Mouse (Mus musculus) embryonic fibroblast, embryonic 13.5 days (primary cell): ENCODE data around the gene Gm10382. TPM values are rescaled to one million over a fixed set of nuclear protein-coding genes. Genes with fewer than 3 reads are reported as not detected.
"Not testable (repeated sequence)": the region's sequence is repeated elsewhere in the genome, so short reads cannot be mapped to it uniquely, and the experiment has no call there.

Experiments
- H3K27ac ChIP-seq: 2 replicates; pipeline ENCODE4 v1.5.1; 2012; ENCODE audit warnings: low read length, control low read depth, inconsistent platforms; ENCODE audit not compliant: insufficient read depth
- H3K4me1 ChIP-seq: 2 replicates; pipeline ENCODE4 v1.6.1; 2011; ENCODE audit warnings: low read length; ENCODE audit not compliant: control insufficient read depth, insufficient read depth
- H3K4me3 ChIP-seq: 2 replicates; pipeline ENCODE4 v1.5.1; 2011; ENCODE audit warnings: mild to moderate bottlenecking, control low read depth, low read length; ENCODE audit not compliant: insufficient read depth
- CTCF ChIP-seq: IDR thresholded peaks from 2 replicates; pipeline ENCODE4 v1.5.1; 2011; ENCODE audit warnings: mild to moderate bottlenecking, control low read depth, low read length, moderate library complexity, borderline replicate concordance; ENCODE audit not compliant: insufficient read depth
- POLR2A ChIP-seq: IDR thresholded peaks from 2 replicates; pipeline ENCODE4 v1.6.1; 2011; ENCODE audit warnings: low read depth, mild to moderate bottlenecking, control low read depth, low read length, moderate library complexity
- polyA plus RNA-seq: library from polyadenylated mRNA; stranded (reverse); fragments of >200 nt; gene quantifications from 2 replicates; pipeline ENCODE4 v1.2.4, GENCODE M21; 2011; ENCODE audit warnings: low read depth; ENCODE audit not compliant: missing spikeins, insufficient read length

The Gm10382 gene
- polyA plus RNA-seq, 1 experiment = not detected

- Histone ChIP-seq H3K4me1 (peaks cover 4% of the 10 kb centered on the region; the same call in 1 of the 2 replicates), H3K4me3 (peak overlapping the region; percentile 53), H3K27ac (peak overlapping the region; percentile 86)
- TF ChIP-seq POLR2A = peak; percentile 41; the same call in 1 of the 2 replicates
- no peak for TF ChIP-seq CTCF
These were observed 15.9 kb downstream of the Gm10382 start for GRCm38 (mm10) chr5:125404903-125405545.

GRCm38 (mm10) chr5:125405546-125406248 lies 16.6 kb downstream of the Gm10382 start:
- peak overlapping the region; percentile 91 for H3K27ac ChIP-seq
- H3K4me3 ChIP-seq = peak overlapping the region; percentile 53

GRCm38 (mm10) chr5:125406322-125407016 lies 17.3 kb downstream of the Gm10382 start:
- peaks cover 6% of the 10 kb centered on the region; the same call in 1 of the 2 replicates for H3K4me1 ChIP-seq
- H3K27ac ChIP-seq = peak overlapping the region; percentile 79
- peak overlapping the region; percentile 30 for H3K4me3 ChIP-seq
- peak; percentile 36; the same call in 1 of the 2 replicates for TF ChIP-seq POLR2A
- TF ChIP-seq CTCF = no peak

More at GRCm38 (mm10) chr5:125405546-125406248, 16.6 kb downstream of the Gm10382 start:
- no peak for TF ChIP-seq CTCF
- TF ChIP-seq POLR2A = no peak
- peaks cover 6% of the 10 kb centered on the region; the same call in 1 of the 2 replicates for H3K4me1 ChIP-seq

GRCm38 (mm10) chr5:125407020-125407830 lies 18.1 kb downstream of the Gm10382 start:
- TF ChIP-seq POLR2A (no peak), CTCF (no peak)
- no peak overlapping the region for H3K4me3 ChIP-seq
- peaks cover 6% of the 10 kb centered on the region; the same call in 1 of the 2 replicates for H3K4me1 ChIP-seq
- no peak overlapping the region for H3K27ac ChIP-seq

- Histone ChIP-seq H3K4me1 (peaks cover 6% of the 10 kb centered on the region; the same call in 1 of the 2 replicates), H3K4me3 (no peak overlapping the region), H3K27ac (0 out of 2 replicates have a peak overlapping the region, but pooled peaks have one; percentile 6)
- no peak for TF ChIP-seq CTCF
- no peak for TF ChIP-seq POLR2A
These were observed 18.9 kb downstream of the Gm10382 start for GRCm38 (mm10) chr5:125407910-125408575.

- Histone ChIP-seq H3K4me3 (peak overlapping the region; percentile 45), H3K27ac (peak overlapping the region; percentile 87), H3K4me1 (peaks cover 6% of the 10 kb centered on the region; the same call in 1 of the 2 replicates)
- no peak for TF ChIP-seq CTCF
- no peak for TF ChIP-seq POLR2A
These were observed 19.7 kb downstream of the Gm10382 start for GRCm38 (mm10) chr5:125408842-125409241.

- peaks cover 6% of the 10 kb centered on the region; the same call in 1 of the 2 replicates for H3K4me1 ChIP-seq
- peak overlapping the region; percentile 45 for H3K4me3 ChIP-seq
- no peak for TF ChIP-seq POLR2A
- no peak for TF ChIP-seq CTCF
- peak overlapping the region; percentile 87 for H3K27ac ChIP-seq
These were observed 20.4 kb downstream of the Gm10382 start for GRCm38 (mm10) chr5:125409348-125410090.

GRCm38 (mm10) chr5:125411972-125412530 lies 22.9 kb downstream of the Gm10382 start:
- Histone ChIP-seq H3K4me1 (peaks cover 5% of the 10 kb centered on the region; the same call in 1 of the 2 replicates), H3K4me3 (no peak overlapping the region), H3K27ac (no peak overlapping the region)
- TF ChIP-seq CTCF = no peak; the same call in 1 of the 2 replicates

- not testable (repeated sequence) for H3K4me3 ChIP-seq, H3K4me1 ChIP-seq, H3K27ac ChIP-seq
These were observed 23.4 kb downstream of the Gm10382 start for GRCm38 (mm10) chr5:125412536-125412935.
